21 mouse cellular contexts compared by ENCODE assay signal in the genomic region with DNA sequence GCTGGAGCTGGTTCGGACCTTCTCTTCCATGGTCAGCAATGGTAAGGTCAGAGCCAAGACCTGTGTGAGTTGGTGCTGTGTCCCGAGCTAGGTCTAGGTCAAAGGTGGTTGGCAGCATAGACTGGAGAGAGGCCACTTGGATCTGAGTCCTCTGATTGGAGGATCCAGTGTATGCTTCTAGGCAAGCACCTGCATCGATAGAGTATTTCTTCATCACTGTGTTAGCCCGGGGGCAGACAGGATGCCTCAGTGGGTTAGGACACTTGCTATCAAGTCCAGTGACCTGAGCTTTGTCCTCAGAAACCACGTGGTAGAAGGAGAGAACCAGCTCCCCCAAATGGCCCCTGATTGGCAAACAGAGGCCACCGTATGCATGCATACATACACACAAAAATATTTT. TPM values are rescaled to one million over a fixed set of nuclear protein-coding genes. Genes with fewer than 3 reads are reported as not detected.
"Had no signal": no experiment of that assay in that cellular context is flagged by ENCODE, and none has a peak within 500 bp of the region (broad histone marks: within the 10 kb centered on the region; RNA-seq: fewer than 3 reads in every experiment).

No protein-coding gene starts in this region.

- DNase-seq: kidney, adult 11 months; kidney, adult 8-10 months; kidney, postnatal 10 days; kidney, postnatal 36 days; layer of hippocampus, postnatal 36 days; lung, adult 2 months; retina, postnatal 1 day; thymus, adult 2 months; thymus, postnatal 14 days; thymus, postnatal 4 days had no signal

- H3K27ac ChIP-seq: kidney, embryonic 15.5 days; left cerebral cortex, adult 2 months; macrophage; midbrain, embryonic 12.5 days; midbrain, embryonic 15.5 days; neural tube, embryonic 13.5 days; stomach, postnatal 0 days had no signal

- H3K4me3 ChIP-seq: kidney, embryonic 15.5 days; left cerebral cortex, adult 2 months; midbrain, embryonic 12.5 days; midbrain, embryonic 15.5 days; neural tube, embryonic 13.5 days had no signal

- H3K27me3 ChIP-seq: midbrain, embryonic 15.5 days had no signal

- H3K4me2 ChIP-seq: kidney, embryonic 15.5 days; midbrain, embryonic 12.5 days; midbrain, embryonic 15.5 days; neural tube, embryonic 13.5 days had no signal

- H3K36me3 ChIP-seq: kidney, embryonic 15.5 days; midbrain, embryonic 12.5 days; midbrain, embryonic 15.5 days; neural tube, embryonic 13.5 days had no signal

- ATAC-seq: midbrain, embryonic 15.5 days had no signal

- H3K9me3 ChIP-seq: kidney, embryonic 15.5 days; midbrain, embryonic 12.5 days; midbrain, embryonic 15.5 days; neural tube, embryonic 13.5 days had no signal

- H3K9ac ChIP-seq: kidney, embryonic 15.5 days; midbrain, embryonic 12.5 days; midbrain, embryonic 15.5 days; neural tube, embryonic 13.5 days had no signal

RNA-seq across cellular contexts. Expression of a gene that starts 10.6 kb away (rescaled TPM):
- total RNA-seq: neutrophil, adult 5-6 weeks had no signal

RNA-seq across cellular contexts. Expression of a gene that starts 26.9 kb away (rescaled TPM):
- total RNA-seq: megakaryocyte, adult 5-6 weeks; neutrophil, adult 5-6 weeks had no signal
- polyA plus RNA-seq: limb, embryonic 11.5 days; lung, adult 2 months; macrophage; spleen, adult 2 months; thymus, adult 2 months had no signal
